Mouse (Mus musculus) embryonic fibroblast, embryonic 13.5 days (primary cell): ENCODE data around the gene Cacng2.

Source experiments
- CTCF ChIP-seq: IDR thresholded peaks from 2 replicates; pipeline ENCODE4 v1.5.1; 2011; ENCODE audit warnings: mild to moderate bottlenecking, control low read depth, low read length, moderate library complexity, borderline replicate concordance; ENCODE audit not compliant: insufficient read depth
- POLR2A ChIP-seq: IDR thresholded peaks from 2 replicates; pipeline ENCODE4 v1.6.1; 2011; ENCODE audit warnings: low read depth, mild to moderate bottlenecking, control low read depth, low read length, moderate library complexity

DNA sequence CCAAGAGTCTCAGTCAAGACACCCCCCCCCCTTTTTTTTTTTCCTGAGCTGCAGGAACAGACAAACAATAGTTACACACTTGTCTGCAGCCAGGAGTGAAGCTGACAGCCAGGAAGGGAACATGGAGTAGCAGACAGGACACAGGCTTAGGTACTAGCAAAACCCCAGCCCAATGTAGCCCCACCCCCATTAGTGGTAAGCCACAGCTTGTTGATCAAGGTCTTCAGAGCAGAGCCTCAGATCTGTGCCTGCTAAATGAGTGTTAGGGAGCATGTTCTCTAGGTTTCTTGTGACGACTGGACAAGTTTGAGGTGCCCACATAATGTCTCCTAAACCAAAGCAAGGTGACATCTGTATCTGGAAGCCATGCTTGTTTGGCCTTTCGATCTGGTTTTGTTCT, 165.5 kb downstream of the Cacng2 start:
- TF ChIP-seq POLR2A (no peak), CTCF (no peak)
